Mouse (Mus musculus) CH12F3 (cell line): ENCODE measurements around the gene Cpox.

Source experiments
- in situ Hi-C: fragments of 300-500 bp; cut with MboI; formaldehyde crosslinking; loops from 2 replicates; pipeline ENCODE4 v1.14.3; 2020; ENCODE audit warnings: low sequenced_read_pairs

Cpox gene

GRCm38 (mm10) chr16:58665137-58665536, 5.0 kb upstream of the Cpox start:
- in situ Hi-C loops, result loop anchor here (10.0 to 25.0 kb wide), 2 partner anchors 210 to 378 kb away; no protein-coding TSS in a partner anchor

DNA sequence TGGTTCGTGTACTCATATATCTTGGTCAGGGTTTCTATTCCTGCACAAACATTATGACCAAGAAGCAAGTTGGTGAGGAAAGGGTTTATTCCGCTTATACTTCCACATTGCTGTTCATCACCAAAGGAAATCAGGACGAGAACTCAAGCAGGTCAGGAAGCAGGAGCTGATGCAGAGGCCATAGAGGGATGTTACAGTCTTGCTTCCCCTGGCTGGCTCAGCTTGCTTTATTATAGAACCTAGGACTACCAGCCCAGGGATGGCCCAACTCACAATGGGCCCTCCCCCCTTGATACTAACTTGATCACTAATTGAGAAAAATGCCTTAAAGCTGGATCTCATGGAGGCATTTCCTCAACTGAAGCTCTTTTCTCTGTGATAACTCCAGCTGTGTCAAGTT, 3.4 kb upstream of the Cpox start:
- in situ Hi-C loops, result loop anchor here (10.0 to 25.0 kb wide), 2 partner anchors 212 to 379 kb away; no protein-coding TSS in a partner anchor

- in situ Hi-C loops, result loop anchor here (10.0 to 25.0 kb wide), 2 partner anchors 214 to 381 kb away; no protein-coding TSS in a partner anchor
Observed at GRCm38 (mm10) chr16:58668586-58668985, 1.5 kb upstream of the Cpox start.

DNA sequence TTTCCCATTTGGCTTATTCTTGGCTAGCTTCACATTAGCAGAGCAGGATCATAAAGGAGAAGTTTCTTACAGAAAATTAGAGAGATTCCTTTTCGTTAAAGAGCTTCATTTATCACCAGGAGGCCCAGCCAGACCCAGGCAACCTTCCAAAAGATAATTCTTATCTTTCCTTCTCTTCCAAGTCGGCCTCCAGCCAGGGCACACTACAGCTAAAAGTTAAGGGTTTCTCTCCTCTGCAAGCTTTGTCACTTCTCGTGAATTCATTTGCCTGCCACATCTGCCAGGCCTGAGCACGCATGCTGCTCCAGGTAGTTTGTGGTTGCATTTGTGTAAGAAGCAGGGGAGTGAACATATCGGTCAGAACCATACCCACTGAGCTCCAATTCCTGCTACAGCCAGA, 828 bp upstream of the Cpox start:
- in situ Hi-C loops, result loop anchor here (10.0 to 25.0 kb wide), 2 partner anchors 214 to 382 kb away; no protein-coding TSS in a partner anchor

- in situ Hi-C loops, result loop anchor here (25.0 kb wide), 1 partner anchor 383 kb away; no protein-coding TSS in a partner anchor
Observed at GRCm38 (mm10) chr16:58670643-58671042, 551 bp downstream of the Cpox start.

DNA sequence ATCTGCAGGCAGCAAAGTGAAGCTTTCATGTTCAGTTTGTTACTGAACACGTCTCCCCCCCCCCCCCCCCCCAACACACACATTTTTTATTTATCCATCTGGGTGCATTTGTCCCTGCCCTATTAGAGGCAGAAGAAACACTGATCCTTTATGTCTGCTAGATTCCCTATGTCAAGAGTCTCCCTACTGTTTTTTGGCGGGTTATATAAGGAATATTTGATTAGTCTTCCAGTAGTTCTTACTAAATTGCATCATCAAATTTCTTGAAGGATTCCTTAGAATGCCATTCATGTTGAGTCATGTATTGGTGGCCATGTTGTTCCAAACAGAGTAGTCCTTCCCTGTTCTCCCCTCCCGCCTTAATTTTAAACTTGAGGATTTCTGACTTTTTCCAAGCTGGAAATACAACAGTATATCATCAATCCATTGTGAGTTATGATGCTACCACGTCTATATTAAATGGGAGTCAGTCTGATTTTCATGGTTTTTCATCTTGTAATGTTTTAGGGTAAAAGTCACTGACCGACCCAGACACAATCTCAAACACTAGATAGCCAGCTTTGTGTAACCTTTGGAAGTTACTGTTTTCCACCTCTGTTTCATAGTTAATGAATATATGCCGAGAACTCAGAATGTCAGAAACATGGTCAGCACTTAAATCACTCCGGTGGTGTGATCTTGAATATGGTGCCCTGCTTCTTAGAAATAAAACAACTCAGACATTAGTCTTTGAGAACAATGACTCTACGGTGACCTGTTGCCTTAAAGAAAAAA, 1.3 kb downstream of the Cpox start:
- in situ Hi-C loops, result loop anchor here (25.0 kb wide), 1 partner anchor 384 kb away; no protein-coding TSS in a partner anchor

DNA sequence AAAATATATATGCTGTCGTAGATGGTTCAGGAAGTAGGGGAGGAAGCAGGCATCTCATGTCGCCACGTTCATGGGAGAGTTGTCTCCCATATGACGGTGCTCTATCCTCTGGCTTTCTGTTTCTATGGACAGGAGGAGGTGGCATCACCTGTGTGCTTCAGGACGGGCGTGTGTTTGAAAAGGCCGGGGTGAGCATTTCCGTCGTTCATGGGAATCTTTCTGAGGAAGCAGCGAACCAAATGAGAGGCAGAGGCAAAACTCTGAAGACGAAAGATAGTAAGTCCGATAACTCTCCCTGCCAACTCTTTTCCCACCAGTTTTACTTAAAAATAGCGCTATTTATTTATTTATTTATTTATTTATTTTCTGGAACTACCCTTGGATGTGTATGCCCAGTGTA, 2.3 kb downstream of the Cpox start:
- in situ Hi-C loops, result loop anchor here (25.0 kb wide), 1 partner anchor 385 kb away; no protein-coding TSS in a partner anchor

DNA sequence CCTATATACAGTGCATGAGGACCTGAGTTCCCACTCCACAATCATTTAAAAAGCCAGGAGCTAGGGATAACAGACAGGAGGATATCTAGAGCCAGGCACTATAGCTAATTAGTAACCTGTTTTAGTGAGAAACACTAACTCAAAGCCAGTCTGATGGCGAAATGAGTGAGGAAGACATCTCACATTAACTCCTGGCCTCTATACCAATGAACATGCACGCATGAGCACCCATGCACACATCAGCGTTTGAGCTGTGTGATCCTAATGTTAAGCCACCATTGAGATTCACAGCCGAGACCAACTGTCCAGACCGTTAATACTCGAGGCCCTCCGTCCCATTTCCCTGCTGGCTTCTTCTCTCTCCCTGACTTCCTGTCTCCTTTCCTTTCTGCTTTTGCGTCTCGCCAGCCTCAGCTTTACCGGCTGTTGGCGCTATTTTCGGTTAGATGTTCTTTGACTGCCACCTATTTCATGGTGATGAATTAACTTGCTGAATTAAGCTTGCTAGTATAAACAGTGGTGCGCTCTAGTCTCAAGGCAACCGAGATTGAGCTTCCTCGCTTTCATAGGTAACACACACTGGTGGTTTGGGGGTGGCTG, 3.8 kb downstream of the Cpox start:
- in situ Hi-C loops, result loop anchor here (25.0 kb wide), 1 partner anchor 387 kb away; no protein-coding TSS in a partner anchor

- in situ Hi-C loops, result no loop called here
Observed at GRCm38 (mm10) chr16:58675256-58675655, 5.2 kb downstream of the Cpox start.

DNA sequence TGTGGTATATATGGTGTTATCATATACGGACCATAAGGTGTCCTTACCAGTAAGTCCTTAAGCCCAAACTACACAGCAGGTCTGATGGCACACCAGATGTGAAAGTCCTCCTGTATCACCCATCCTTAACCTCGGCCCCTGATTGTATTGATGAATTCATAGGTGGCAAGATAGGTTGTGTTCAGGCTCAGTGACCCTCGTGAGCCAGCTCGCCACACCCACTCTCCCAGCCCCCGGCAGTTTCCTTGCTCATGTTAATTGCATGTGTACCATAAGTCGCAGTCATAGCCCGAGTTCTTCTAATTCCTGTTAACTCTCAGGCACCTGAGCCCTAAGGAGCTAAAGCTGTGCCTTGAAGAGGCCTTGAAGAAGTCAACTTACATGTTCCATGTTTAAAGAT, 6.1 kb downstream of the Cpox start:
- in situ Hi-C loops, result no loop called here

DNA sequence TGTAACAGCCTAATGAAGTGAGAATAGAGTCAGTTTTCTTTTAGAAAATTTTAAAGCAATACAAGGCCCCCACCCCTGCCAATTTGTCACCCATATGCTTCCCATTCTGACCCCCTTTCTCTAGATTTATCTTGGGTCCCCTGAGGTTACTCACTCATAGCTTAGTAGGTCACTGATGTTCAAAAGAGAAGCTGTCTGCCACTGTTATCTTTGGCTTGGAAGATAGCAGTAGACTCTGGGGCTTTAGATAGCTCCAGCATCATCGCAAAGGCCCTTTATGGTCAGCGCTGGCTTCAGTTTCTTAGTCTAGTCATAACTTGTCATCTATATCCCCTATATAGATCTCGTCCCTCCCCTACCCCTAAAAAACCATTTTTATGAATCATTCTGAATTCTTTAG, 6.5 kb downstream of the Cpox start:
- in situ Hi-C loops, result no loop called here

DNA sequence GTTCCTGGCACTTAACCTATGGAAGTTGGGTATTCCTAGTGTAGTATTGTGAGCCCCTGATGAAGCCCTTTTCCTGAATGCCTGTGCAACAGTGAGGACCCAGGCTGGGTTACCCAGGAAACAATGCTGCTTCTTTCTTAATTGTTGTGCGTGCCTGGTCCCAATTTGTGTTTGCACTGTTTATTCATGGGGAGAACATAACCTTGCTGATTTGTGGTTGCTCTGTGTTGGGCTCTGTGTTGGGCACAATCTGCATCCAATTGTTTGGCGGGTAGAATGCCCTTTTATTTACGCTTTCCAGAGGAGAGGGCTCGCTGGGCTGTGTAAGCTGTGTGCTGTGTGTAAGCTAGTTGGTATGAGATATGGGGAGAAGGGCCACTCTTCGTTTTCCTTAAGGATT, 7.4 kb downstream of the Cpox start:
- in situ Hi-C loops, result no loop called here

DNA sequence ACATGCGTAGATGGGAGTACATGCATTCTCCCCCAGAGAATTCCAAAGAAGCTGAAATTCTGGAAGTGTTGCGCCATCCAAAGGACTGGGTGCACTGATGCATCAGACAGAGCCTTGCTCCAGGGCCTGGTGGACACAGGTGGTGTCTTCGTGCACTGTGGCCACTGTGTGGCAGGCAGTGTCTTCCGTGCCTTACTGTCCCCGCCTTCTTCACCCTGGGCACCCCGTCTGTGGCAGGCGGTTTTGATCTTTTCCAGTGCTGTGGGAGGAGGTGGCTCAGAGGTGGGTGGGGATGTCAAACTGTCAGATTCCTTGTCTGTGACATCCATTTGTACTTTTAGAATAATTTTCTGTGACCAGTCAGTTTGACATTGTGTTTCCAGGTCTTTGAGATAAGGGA, 8.6 kb downstream of the Cpox start:
- in situ Hi-C loops, result no loop called here

- in situ Hi-C loops, result no loop called here
Observed at GRCm38 (mm10) chr16:58682046-58682445, 12.0 kb downstream of the Cpox start.

DNA sequence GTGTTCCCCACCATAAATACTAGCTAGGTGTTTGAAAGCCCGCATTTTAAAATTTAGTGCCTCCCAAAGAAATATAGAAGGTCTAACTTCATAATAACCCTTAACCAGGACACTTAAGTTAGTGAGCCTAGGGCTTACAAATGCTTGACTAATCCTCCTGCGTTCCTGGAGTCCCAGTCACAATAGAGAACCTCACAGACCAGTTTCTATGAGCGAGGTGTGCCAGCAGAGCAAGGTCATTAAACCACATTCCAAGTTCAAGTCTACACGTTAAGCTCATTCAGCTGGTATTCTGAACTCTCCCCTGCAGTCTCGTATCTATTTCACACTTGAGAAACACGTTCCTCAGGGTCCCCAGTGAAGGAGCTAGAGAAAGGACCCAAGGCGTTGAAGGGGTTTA, 12.8 kb downstream of the Cpox start:
- in situ Hi-C loops, result no loop called here

DNA sequence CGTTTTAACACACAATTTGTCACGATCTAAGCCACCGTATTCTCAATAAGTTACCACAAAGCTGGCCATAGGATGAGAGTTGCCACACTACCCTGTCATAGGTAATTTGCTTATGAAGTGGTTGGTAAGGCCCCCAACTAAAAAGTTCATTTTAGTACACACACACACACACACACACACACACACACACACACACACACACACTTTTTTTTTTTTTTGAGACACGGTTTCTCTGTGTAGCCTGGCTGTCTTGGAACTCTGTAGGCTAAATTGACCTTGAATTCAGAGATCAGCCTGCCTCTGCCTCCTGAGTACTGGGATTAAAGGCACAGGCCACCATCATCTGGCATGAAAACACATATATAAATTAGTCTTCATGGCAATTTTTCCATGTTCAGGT, 13.8 kb downstream of the Cpox start:
- in situ Hi-C loops, result no loop called here

DNA sequence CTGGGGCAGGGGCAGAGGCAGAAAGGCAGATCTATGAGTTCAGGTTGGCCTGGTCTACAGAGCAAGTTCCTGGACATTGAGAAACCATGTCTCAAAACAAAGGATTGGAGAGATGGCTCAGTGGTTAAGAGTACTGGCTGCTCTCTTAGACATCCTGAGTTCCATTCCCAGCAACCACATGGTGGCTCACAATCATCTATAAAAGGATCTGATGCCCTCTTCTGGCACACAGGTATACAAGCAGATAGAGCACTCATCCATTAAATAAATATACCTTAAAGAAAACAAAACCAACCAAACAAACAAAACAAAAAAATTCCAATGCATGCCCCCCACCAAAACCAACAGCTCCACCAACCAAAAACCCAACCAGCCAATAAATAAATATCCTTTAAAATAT, 14.4 kb downstream of the Cpox start:
- in situ Hi-C loops, result no loop called here

DNA sequence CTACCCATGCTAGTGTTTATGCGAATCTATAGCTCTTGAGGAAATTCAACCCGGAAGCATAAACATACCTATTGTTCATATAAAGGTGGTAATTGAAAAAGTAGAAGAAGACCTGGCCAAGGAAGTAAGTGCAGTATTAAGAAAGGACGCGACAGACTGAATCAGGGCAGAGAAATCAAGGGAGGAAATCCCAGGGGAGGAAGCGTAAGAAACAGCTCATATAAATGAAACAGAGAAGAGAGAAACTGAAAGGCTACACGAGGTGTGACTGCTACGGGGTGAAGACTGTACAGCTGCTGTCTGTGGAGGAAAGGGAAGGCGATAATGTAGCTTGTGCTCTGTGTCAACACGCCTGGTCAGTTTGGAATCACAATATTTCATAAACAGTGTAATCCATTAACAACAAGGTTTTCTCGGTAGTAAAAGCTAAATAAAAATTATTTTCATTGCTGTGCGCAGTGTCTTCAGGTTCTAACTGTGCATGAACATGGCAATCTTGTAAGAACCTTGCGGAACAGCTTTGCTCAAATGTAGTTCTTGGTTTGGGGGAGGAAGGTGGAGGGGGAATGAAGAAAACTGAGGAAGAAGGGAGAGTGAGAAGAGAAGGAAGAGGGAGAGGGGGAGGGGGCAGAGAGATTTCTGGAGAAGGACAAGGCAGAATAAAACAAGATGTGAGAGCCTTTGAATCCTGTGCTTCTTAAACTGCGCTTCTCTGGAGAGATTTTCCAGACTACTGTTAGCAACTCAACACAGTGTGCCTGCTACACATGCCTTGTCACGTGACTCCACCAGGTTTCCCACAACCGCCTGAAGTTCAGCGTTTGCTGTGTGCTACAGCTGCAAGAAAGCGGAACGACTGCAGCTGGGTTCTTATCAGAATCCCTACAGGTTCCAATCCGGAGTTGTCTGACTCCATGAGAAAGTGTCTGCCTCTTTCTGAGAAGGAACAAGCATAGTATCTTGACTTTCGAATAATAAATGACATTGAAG, 15.8 kb downstream of the Cpox start:
- in situ Hi-C loops, result no loop called here

DNA sequence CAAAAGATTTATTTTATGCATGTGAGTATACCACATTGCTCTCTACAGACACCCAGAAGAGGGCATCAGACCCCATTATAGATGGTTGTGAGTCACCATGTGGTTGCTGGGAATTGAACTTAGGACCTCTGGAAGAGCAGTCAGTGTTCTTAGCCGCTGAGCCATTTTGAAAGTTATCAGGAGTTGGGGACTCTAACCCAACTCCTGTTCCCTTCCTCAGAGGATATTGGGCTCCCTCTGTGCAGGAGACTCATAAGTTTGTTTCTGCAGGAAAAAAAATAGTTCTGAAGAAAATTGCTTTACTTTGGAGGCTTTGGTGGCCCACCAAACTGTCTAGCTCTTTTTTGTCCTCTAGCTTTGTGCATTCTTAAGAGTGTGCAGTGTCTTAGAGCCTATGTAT, 18.4 kb downstream of the Cpox start:
- in situ Hi-C loops, result no loop called here

GRCm38 (mm10) chr16:58689555-58690169, 19.6 kb downstream of the Cpox start:
- in situ Hi-C loops, result no loop called here
